Mouse (Mus musculus): ENCODE data around the gene Usp18.

DNA sequence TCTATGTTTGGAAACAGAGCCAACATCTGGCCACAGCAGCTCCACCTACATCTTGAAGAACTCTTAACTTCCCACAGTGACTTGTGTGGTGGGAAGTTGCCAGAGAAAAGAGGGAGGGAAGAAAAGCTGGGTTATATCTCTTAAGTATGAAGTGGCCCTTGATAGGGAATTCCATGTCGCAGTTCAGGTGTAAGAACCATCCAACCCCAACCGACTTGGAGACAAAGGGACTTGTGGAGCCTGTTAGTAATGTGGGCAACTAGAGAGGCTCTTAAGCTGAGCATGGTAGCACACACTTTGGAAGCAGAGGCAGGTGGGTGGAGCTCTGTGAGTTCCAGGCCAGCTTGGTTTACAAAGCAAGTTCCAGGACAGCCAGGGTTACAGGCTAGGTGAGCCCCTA, 36.1 kb upstream of the Usp18 start:
- TF ChIP-seq POLR2A (IDR thresholded peaks at IDR 0.05; ENCODE audit: low read depth, low read length) (no peak), CTCF (conservative IDR thresholded peaks at IDR 0.05; ENCODE audit: insufficient read depth, insufficient read length, low read depth, low read length) (no peak)

All from kidney, adult 2 months (tissue).